ENCODE assay signal across 8 mouse cellular contexts in the genomic region with DNA sequence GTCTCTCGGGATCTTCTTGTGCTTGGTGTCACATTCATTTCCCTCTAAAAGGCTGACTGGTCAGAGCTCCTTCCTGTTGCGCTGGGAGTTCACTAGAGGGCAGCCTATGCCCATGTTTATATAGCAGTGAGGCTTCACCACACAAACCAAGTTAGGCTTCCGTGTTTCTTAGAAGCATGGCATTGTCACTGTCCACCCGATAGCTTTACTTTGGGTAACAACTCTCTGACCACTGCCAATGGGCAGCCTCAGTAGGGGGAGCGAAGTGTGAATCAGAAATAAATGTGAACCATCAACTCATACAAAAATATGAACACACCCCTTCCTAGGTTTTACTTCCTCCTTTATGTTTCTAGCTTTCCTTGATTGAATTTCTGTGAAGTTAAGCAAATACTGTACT. TPM values are rescaled to one million over a fixed set of nuclear protein-coding genes. Genes with fewer than 3 reads are reported as not detected.
A peak's percentile ranks its signal among the peaks of the same experiment; 100 is the strongest.
DNase-seq lines count a peak whose midpoint lies in the region; ATAC-seq and TF ChIP-seq lines count a peak whose summit lies in the region.

No protein-coding gene starts in this region.

- TF ChIP-seq EP300 in heart, postnatal 0 days (IDR thresholded peaks at IDR 0.05; ENCODE audit: low read depth), result no peak

- H3K27ac ChIP-seq in heart, postnatal 0 days (ENCODE audit: low read depth), result no peak overlapping the region
- H3K27ac ChIP-seq in liver, embryonic 16.5 days (ENCODE audit: low read length), result no peak overlapping the region
- H3K27ac ChIP-seq in neural tube, embryonic 11.5 days (ENCODE audit: low read depth, low read length), result no peak overlapping the region

- DNase-seq in brain, adult 2 months (ENCODE audit: low read depth, low spot score), result peak; percentile 91
- peak; percentile 86 for DNase-seq in heart, postnatal 0 days (ENCODE audit: low spot score)
- peak; percentile 83 for DNase-seq in kidney, postnatal 14 days
- peak; percentile 75 for DNase-seq in neural tube, embryonic 11.5 days (ENCODE audit: low spot score)
- DNase-seq in telencephalon, adult 2 months (ENCODE audit: low read depth, low spot score), result peak; percentile 47

- no peaks in the 10 kb centered on the region for H3K36me3 ChIP-seq in E14TG2a.4 (ENCODE audit: insufficient read depth, low read length)
- 0 out of 2 replicates have a peak, but pooled peaks cover 4% of the 10 kb centered on the region for H3K36me3 ChIP-seq in heart, postnatal 0 days (replicated peaks; ENCODE audit: control insufficient read depth, insufficient read depth, low read length)
- peaks cover 40% of the 10 kb centered on the region for H3K36me3 ChIP-seq in liver, embryonic 16.5 days (ENCODE audit: control insufficient read depth, insufficient read depth)
- H3K36me3 ChIP-seq in neural tube, embryonic 11.5 days (ENCODE audit: control insufficient read depth, insufficient read depth, low read length), result 0 out of 2 replicates have a peak, but pooled peaks cover 2% of the 10 kb centered on the region

- 8% methylated on average over 5 of the region's 5 CpGs for WGBS in heart, postnatal 0 days
- WGBS in liver, embryonic 16.5 days (ENCODE audit: insufficient replicate concordance), result 12% methylated on average over 5 of the region's 5 CpGs
- 16% methylated on average over 5 of the region's 5 CpGs for WGBS in neural tube, embryonic 11.5 days

- no peak overlapping the region for H3K4me3 ChIP-seq in E14TG2a.4 (replicated peaks; ENCODE audit: low read length)
- no peak overlapping the region for H3K4me3 ChIP-seq in heart, postnatal 0 days (ENCODE audit: low read depth, low read length)
- no peak overlapping the region for H3K4me3 ChIP-seq in liver, embryonic 16.5 days (ENCODE audit: low read depth, low read length)
- no peak overlapping the region for H3K4me3 ChIP-seq in neural tube, embryonic 11.5 days (ENCODE audit: low read depth, low read length)

- peaks cover 4% of the 10 kb centered on the region for H3K4me1 ChIP-seq in E14TG2a.4 (replicated peaks; ENCODE audit: low read depth, low read length)
- H3K4me1 ChIP-seq in heart, postnatal 0 days (ENCODE audit: control insufficient read depth, insufficient read depth), result no peaks in the 10 kb centered on the region
- H3K4me1 ChIP-seq in liver, embryonic 16.5 days (ENCODE audit: control insufficient read depth, low read depth, low read length), result no peaks in the 10 kb centered on the region
- H3K4me1 ChIP-seq in neural tube, embryonic 11.5 days (ENCODE audit: control insufficient read depth, insufficient read depth, low read length), result no peaks in the 10 kb centered on the region

- no peaks in the 10 kb centered on the region for H3K9me3 ChIP-seq in E14TG2a.4 (ENCODE audit: low read length)
- H3K9me3 ChIP-seq in heart, postnatal 0 days (replicated peaks; ENCODE audit: control insufficient read depth, low read length), result no peaks in the 10 kb centered on the region
- no peaks in the 10 kb centered on the region for H3K9me3 ChIP-seq in liver, embryonic 16.5 days (replicated peaks; ENCODE audit: control insufficient read depth, low read length)
- no peaks in the 10 kb centered on the region for H3K9me3 ChIP-seq in neural tube, embryonic 11.5 days (ENCODE audit: control insufficient read depth, low read length)

- peak; percentile 65 for TF ChIP-seq CTCF in E14TG2a.4 (conservative IDR thresholded peaks at IDR 0.05; ENCODE audit: low read length)
- TF ChIP-seq CTCF in heart, postnatal 0 days (IDR thresholded peaks at IDR 0.05; ENCODE audit: low read depth), result peak; percentile 81

- H3K27me3 ChIP-seq in E14TG2a.4 (ENCODE audit: insufficient read depth, low read length), result no peaks in the 10 kb centered on the region
- no peaks in the 10 kb centered on the region for H3K27me3 ChIP-seq in heart, postnatal 0 days (ENCODE audit: control insufficient read depth, insufficient read depth, low read length)
- no peaks in the 10 kb centered on the region for H3K27me3 ChIP-seq in liver, embryonic 16.5 days (ENCODE audit: control insufficient read depth, insufficient read depth, low read depth, low read length)
- H3K27me3 ChIP-seq in neural tube, embryonic 11.5 days (ENCODE audit: control insufficient read depth, insufficient read depth, low read length), result no peaks in the 10 kb centered on the region

- ATAC-seq in erythroid progenitor cell, adult 5-6 weeks (replicated peaks; ENCODE audit: low FRiP score, poor library complexity, severe bottlenecking), result peak; percentile 58
- ATAC-seq in heart, postnatal 0 days (ENCODE audit: insufficient read depth, low read depth), result peak; percentile 83
- ATAC-seq in liver, embryonic 16.5 days (ENCODE audit: low read depth), result peak; percentile 48; the same call in 1 of the 2 replicates
- ATAC-seq in neural tube, embryonic 11.5 days (ENCODE audit: insufficient read depth, low FRiP score, low TSS enrichment), result peak; percentile 81; the same call in 1 of the 2 replicates

- H3K4me2 ChIP-seq in heart, postnatal 0 days (ENCODE audit: low read depth, low read length), result peak overlapping the region; percentile 33; the same call in 1 of the 2 replicates
- H3K4me2 ChIP-seq in liver, embryonic 16.5 days (ENCODE audit: low read depth, low read length), result no peak overlapping the region
- no peak overlapping the region for H3K4me2 ChIP-seq in neural tube, embryonic 11.5 days (ENCODE audit: low read depth)

- H3K9ac ChIP-seq in heart, postnatal 0 days (replicated peaks; ENCODE audit: low read depth, low read length), result no peak overlapping the region
- H3K9ac ChIP-seq in liver, embryonic 16.5 days (ENCODE audit: low read depth, low read length), result no peak overlapping the region
- no peak overlapping the region for H3K9ac ChIP-seq in neural tube, embryonic 11.5 days (ENCODE audit: low read length)

RNA-seq across cellular contexts. Expression of a gene that starts 24.8 kb away (rescaled TPM):
- total RNA-seq in erythroid progenitor cell, adult 5-6 weeks (2015; ENCODE audit: low replicate concordance), result 3.8 and 10.5 TPM in 2 replicates
- 4.4 and 36.2 TPM in 2 replicates for total RNA-seq in erythroid progenitor cell, adult 5-6 weeks (2017; ENCODE audit: low replicate concordance)
- total RNA-seq in heart, postnatal 0 days (2014; rRNA removed; ENCODE audit: low replicate concordance), result 58.0 and 108 TPM in 2 replicates
- polyA plus RNA-seq in heart, postnatal 0 days (2015; fragmentation: Nextera tagmentation; extraction: Ambion mirVana), result 86.3 and 87.8 TPM in 2 replicates
- 27.1 and 27.4 TPM in 2 replicates for polyA plus RNA-seq in liver, embryonic 16.5 days (2015; fragmentation: Nextera tagmentation; extraction: Ambion mirVana)
- polyA plus RNA-seq in neural tube, embryonic 11.5 days (2014; fragmentation: Nextera tagmentation; extraction: Ambion mirVana), result 92.4 and 92.6 TPM in 2 replicates

RNA-seq across cellular contexts. Expression of a gene that starts 57.3 kb away (rescaled TPM):
- total RNA-seq in erythroid progenitor cell, adult 5-6 weeks (2015; ENCODE audit: low replicate concordance), result not detected in 2 replicates
- 1.4 TPM in 1 of 2 replicates, not detected in the other for total RNA-seq in erythroid progenitor cell, adult 5-6 weeks (2017; ENCODE audit: low replicate concordance)
- total RNA-seq in heart, postnatal 0 days (2014; rRNA removed; ENCODE audit: low replicate concordance), result 157 and 227 TPM in 2 replicates
- polyA plus RNA-seq in heart, postnatal 0 days (2015; fragmentation: Nextera tagmentation; extraction: Ambion mirVana), result 16.9 and 19.7 TPM in 2 replicates
- polyA plus RNA-seq in liver, embryonic 16.5 days (2015; fragmentation: Nextera tagmentation; extraction: Ambion mirVana), result 0.68 and 1.0 TPM in 2 replicates
- 322 and 344 TPM in 2 replicates for polyA plus RNA-seq in neural tube, embryonic 11.5 days (2014; fragmentation: Nextera tagmentation; extraction: Ambion mirVana)

Comparison
In these comparisons a context has a peak if more than half of its experiments do, and no peak if none do; other contexts are left out.
1. RNA of a gene that starts 57.3 kb away (polyA plus RNA-seq): 322 to 344 TPM in neural tube, embryonic 11.5 days; 16.9 to 19.7 TPM in heart, postnatal 0 days and 0.68 to 1.0 TPM in liver, embryonic 16.5 days; every median in the first group is over 10 times any median in the second.
2. Peak in every context shown above with its lines, with median percentiles within 50 percentile points of each other: DNase-seq and ATAC-seq.